Mouse (Mus musculus): ENCODE measurements at regions not wholly inside any gene's neighbourhood (a gene's known extent, or its start where the extent isn't known, plus 50 kb on each side); places are given as distances from the start of the nearest gene placed in this dataset.

GRCm38 (mm10) chr14:25270227-25270876, 188.6 kb upstream of the Zmiz1 start:
- WGBS: 56% methylated on average over 11 of the region's 11 CpGs
- H3K27me3 ChIP-seq (replicated peaks; ENCODE audit: control insufficient read depth, insufficient read depth, low read length): no peaks in the 10 kb centered on the region
- no peak overlapping the region for H3K27ac ChIP-seq (ENCODE audit: low read length)
- H3K4me2 ChIP-seq (ENCODE audit: low read depth, low read length): no peak overlapping the region
- no peaks in the 10 kb centered on the region for H3K9me3 ChIP-seq (ENCODE audit: control insufficient read depth, low read length)
- no peak overlapping the region for H3K4me3 ChIP-seq (ENCODE audit: low read length)
- H3K4me1 ChIP-seq (ENCODE audit: control insufficient read depth, insufficient read depth, low read length): 0 out of 2 replicates have a peak, but pooled peaks cover 3% of the 10 kb centered on the region
- ATAC-seq: no peak
- H3K36me3 ChIP-seq (ENCODE audit: control insufficient read depth, insufficient read depth, low read length): no peaks in the 10 kb centered on the region
- H3K9ac ChIP-seq (ENCODE audit: low read depth, low read length): no peak overlapping the region

- H3K4me3 ChIP-seq (ENCODE audit: low read length): no peak overlapping the region
- 0 out of 2 replicates have a peak, but pooled peaks cover 3% of the 10 kb centered on the region for H3K4me1 ChIP-seq (ENCODE audit: control insufficient read depth, insufficient read depth, low read length)
- H3K9ac ChIP-seq (ENCODE audit: low read depth, low read length): no peak overlapping the region
- no peaks in the 10 kb centered on the region for H3K27me3 ChIP-seq (replicated peaks; ENCODE audit: control insufficient read depth, insufficient read depth, low read length)
- no peaks in the 10 kb centered on the region for H3K36me3 ChIP-seq (ENCODE audit: control insufficient read depth, insufficient read depth, low read length)
- ATAC-seq: no peak
- no peaks in the 10 kb centered on the region for H3K9me3 ChIP-seq (ENCODE audit: control insufficient read depth, low read length)
- WGBS: 71% methylated on average over 11 of the region's 11 CpGs
- H3K4me2 ChIP-seq (ENCODE audit: low read depth, low read length): no peak overlapping the region
- no peak overlapping the region for H3K27ac ChIP-seq (ENCODE audit: low read length)
These were observed 186.4 kb upstream of the Zmiz1 start for GRCm38 (mm10) chr14:25272366-25273156.

- no peaks in the 10 kb centered on the region for H3K36me3 ChIP-seq (ENCODE audit: control insufficient read depth, insufficient read depth, low read length)
- no peaks in the 10 kb centered on the region for H3K27me3 ChIP-seq (replicated peaks; ENCODE audit: control insufficient read depth, insufficient read depth, low read length)
- no peak for ATAC-seq
- no peak overlapping the region for H3K4me3 ChIP-seq (ENCODE audit: low read length)
- no peak overlapping the region for H3K27ac ChIP-seq (ENCODE audit: low read length)
- no peaks in the 10 kb centered on the region for H3K4me1 ChIP-seq (ENCODE audit: control insufficient read depth, insufficient read depth, low read length)
- H3K9ac ChIP-seq (ENCODE audit: low read depth, low read length): no peak overlapping the region
- no peaks in the 10 kb centered on the region for H3K9me3 ChIP-seq (ENCODE audit: control insufficient read depth, low read length)
- no peak overlapping the region for H3K4me2 ChIP-seq (ENCODE audit: low read depth, low read length)
These were observed 179.2 kb upstream of the Zmiz1 start for GRCm38 (mm10) chr14:25279751-25280150.

- WGBS: 56% methylated on average over 1 of the region's 1 CpGs
These were observed 166.4 kb upstream of the Zmiz1 start for GRCm38 (mm10) chr14:25292557-25292956.

GRCm38 (mm10) chr14:25294226-25294625, 164.8 kb upstream of the Zmiz1 start:
- Histone ChIP-seq H3K9ac (ENCODE audit: low read depth, low read length) (no peak overlapping the region), H3K4me3 (ENCODE audit: low read length) (no peak overlapping the region), H3K27me3 (replicated peaks; ENCODE audit: control insufficient read depth, insufficient read depth, low read length) (no peaks in the 10 kb centered on the region), H3K9me3 (ENCODE audit: control insufficient read depth, low read length) (no peaks in the 10 kb centered on the region), H3K4me1 (ENCODE audit: control insufficient read depth, insufficient read depth, low read length) (no peaks in the 10 kb centered on the region), H3K4me2 (ENCODE audit: low read depth, low read length) (no peak overlapping the region), H3K36me3 (ENCODE audit: control insufficient read depth, insufficient read depth, low read length) (no peaks in the 10 kb centered on the region), H3K27ac (ENCODE audit: low read length) (no peak overlapping the region)
- no peak for ATAC-seq
- 81% methylated on average over 4 of the region's 4 CpGs for WGBS

More at GRCm38 (mm10) chr14:25292557-25292956, 166.4 kb upstream of the Zmiz1 start:
- no peak overlapping the region for H3K27ac ChIP-seq (ENCODE audit: low read length)
- no peaks in the 10 kb centered on the region for H3K4me1 ChIP-seq (ENCODE audit: control insufficient read depth, insufficient read depth, low read length)
- H3K4me2 ChIP-seq (ENCODE audit: low read depth, low read length): no peak overlapping the region
- no peaks in the 10 kb centered on the region for H3K27me3 ChIP-seq (replicated peaks; ENCODE audit: control insufficient read depth, insufficient read depth, low read length)
- H3K36me3 ChIP-seq (ENCODE audit: control insufficient read depth, insufficient read depth, low read length): no peaks in the 10 kb centered on the region
- H3K4me3 ChIP-seq (ENCODE audit: low read length): no peak overlapping the region
- no peak overlapping the region for H3K9ac ChIP-seq (ENCODE audit: low read depth, low read length)
- no peaks in the 10 kb centered on the region for H3K9me3 ChIP-seq (ENCODE audit: control insufficient read depth, low read length)
- no peak for ATAC-seq

- no peaks in the 10 kb centered on the region for H3K4me1 ChIP-seq (ENCODE audit: control insufficient read depth, insufficient read depth, low read length)
- no peaks in the 10 kb centered on the region for H3K36me3 ChIP-seq (ENCODE audit: control insufficient read depth, insufficient read depth, low read length)
- no peak for ATAC-seq
- H3K9ac ChIP-seq (ENCODE audit: low read depth, low read length): no peak overlapping the region
- no peaks in the 10 kb centered on the region for H3K9me3 ChIP-seq (ENCODE audit: control insufficient read depth, low read length)
- H3K4me2 ChIP-seq (ENCODE audit: low read depth, low read length): no peak overlapping the region
- no peak overlapping the region for H3K4me3 ChIP-seq (ENCODE audit: low read length)
- 57% methylated on average over 4 of the region's 5 CpGs for WGBS
- no peaks in the 10 kb centered on the region for H3K27me3 ChIP-seq (replicated peaks; ENCODE audit: control insufficient read depth, insufficient read depth, low read length)
- H3K27ac ChIP-seq (ENCODE audit: low read length): no peak overlapping the region
These were observed 163.2 kb upstream of the Zmiz1 start for GRCm38 (mm10) chr14:25295688-25296350.

GRCm38 (mm10) chr14:25299673-25300190, 159.3 kb upstream of the Zmiz1 start:
- Histone ChIP-seq H3K36me3 (ENCODE audit: control insufficient read depth, insufficient read depth, low read length) (no peaks in the 10 kb centered on the region), H3K27ac (ENCODE audit: low read length) (no peak overlapping the region), H3K27me3 (replicated peaks; ENCODE audit: control insufficient read depth, insufficient read depth, low read length) (no peaks in the 10 kb centered on the region), H3K9ac (ENCODE audit: low read depth, low read length) (no peak overlapping the region), H3K4me3 (ENCODE audit: low read length) (no peak overlapping the region), H3K4me2 (ENCODE audit: low read depth, low read length) (no peak overlapping the region), H3K9me3 (ENCODE audit: control insufficient read depth, low read length) (no peaks in the 10 kb centered on the region), H3K4me1 (ENCODE audit: control insufficient read depth, insufficient read depth, low read length) (peaks cover 14% of the 10 kb centered on the region)
- ATAC-seq: no peak
- WGBS: 87% methylated on average over 3 of the region's 3 CpGs

- Histone ChIP-seq H3K4me1 (ENCODE audit: control insufficient read depth, insufficient read depth, low read length) (peaks cover 25% of the 10 kb centered on the region), H3K27ac (ENCODE audit: low read length) (no peak overlapping the region), H3K4me3 (ENCODE audit: low read length) (no peak overlapping the region), H3K4me2 (ENCODE audit: low read depth, low read length) (no peak overlapping the region), H3K9ac (ENCODE audit: low read depth, low read length) (no peak overlapping the region; the same call in 1 of the 2 replicates), H3K27me3 (replicated peaks; ENCODE audit: control insufficient read depth, insufficient read depth, low read length) (no peaks in the 10 kb centered on the region), H3K36me3 (ENCODE audit: control insufficient read depth, insufficient read depth, low read length) (no peaks in the 10 kb centered on the region), H3K9me3 (ENCODE audit: control insufficient read depth, low read length) (no peaks in the 10 kb centered on the region)
- ATAC-seq: 0 out of 2 replicates have a peak, but pooled peaks have one; percentile 14
- 42% methylated on average over 9 of the region's 9 CpGs for WGBS
These were observed 157.5 kb upstream of the Zmiz1 start for GRCm38 (mm10) chr14:25301336-25302031.

All from intestine, embryonic 16.5 days (tissue).